Comparison of ENCODE assay signal across 25 mouse cellular contexts in the genomic region with DNA sequence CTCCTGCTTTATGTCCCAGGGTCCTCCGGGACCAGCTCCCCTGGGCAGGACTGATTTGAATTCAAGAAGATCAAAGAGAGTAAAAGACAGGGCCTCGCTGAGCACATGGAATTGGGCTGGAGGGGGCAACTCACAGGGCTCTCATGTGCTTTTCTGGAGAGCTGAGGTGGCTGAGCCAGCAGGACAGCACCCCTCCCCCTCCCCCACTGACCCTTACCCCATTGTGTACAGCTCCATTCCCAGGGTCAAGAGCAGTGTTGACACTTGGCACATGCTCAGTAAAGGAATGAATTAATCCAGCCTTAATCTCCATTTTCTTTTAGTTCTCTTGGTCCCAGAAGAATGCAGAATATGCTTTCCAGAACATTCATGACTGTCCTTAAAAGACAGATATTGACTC.
A peak's percentile ranks its signal among the peaks of the same experiment; 100 is the strongest.
DNase-seq lines count a peak whose midpoint lies in the region; ATAC-seq and TF ChIP-seq lines count a peak whose summit lies in the region.
"Had no signal": no experiment of that assay in that cellular context is flagged by ENCODE, and none has a peak within 500 bp of the region (broad histone marks: within the 10 kb centered on the region; RNA-seq: fewer than 3 reads in every experiment).

No protein-coding gene starts in this region.

- ATAC-seq in liver, postnatal 0 days: peak; percentile 79
- no peak for ATAC-seq in liver, embryonic 12.5 days
- ATAC-seq in intestine, postnatal 0 days: no peak
- ATAC-seq: forebrain, embryonic 13.5 days; hindbrain, embryonic 16.5 days had no signal

- WGBS in liver, postnatal 0 days (ENCODE audit: insufficient replicate concordance): 37% methylated on average over 2 of the region's 2 CpGs
- 56% methylated on average over 2 of the region's 2 CpGs for WGBS in liver, embryonic 12.5 days (ENCODE audit: insufficient replicate concordance)
- 26% methylated on average over 2 of the region's 2 CpGs for WGBS in limb, embryonic 10.5 days
- WGBS in intestine, postnatal 0 days: 70% methylated on average over 2 of the region's 2 CpGs

- TF ChIP-seq EP300 in liver, postnatal 0 days (IDR thresholded peaks at IDR 0.05; ENCODE audit: low read depth): no peak

- H3K9ac ChIP-seq in liver, postnatal 0 days (replicated peaks): no peak overlapping the region
- no peak overlapping the region for H3K9ac ChIP-seq in liver, embryonic 12.5 days
- no peak overlapping the region for H3K9ac ChIP-seq in intestine, postnatal 0 days (ENCODE audit: low read depth, low read length)
- H3K9ac ChIP-seq: embryonic facial prominence, embryonic 12.5 days; forebrain, embryonic 13.5 days; limb, embryonic 12.5 days; liver, embryonic 15.5 days; neural tube, embryonic 15.5 days; stomach, embryonic 15.5 days had no signal

- H3K4me1 ChIP-seq in liver, postnatal 0 days (ENCODE audit: insufficient read depth): peaks cover 5% of the 10 kb centered on the region; the same call in 1 of the 2 replicates
- H3K4me1 ChIP-seq in liver, embryonic 12.5 days: peaks cover 19% of the 10 kb centered on the region; the same call in 1 of the 2 replicates
- H3K4me1 ChIP-seq in testis, adult 2 months (ENCODE audit: control insufficient read depth, insufficient read depth, low read length): peaks cover 7% of the 10 kb centered on the region; the same call in 1 of the 2 replicates
- H3K4me1 ChIP-seq in limb, embryonic 10.5 days: peaks cover 91% of the 10 kb centered on the region
- H3K4me1 ChIP-seq in intestine, postnatal 0 days (replicated peaks; ENCODE audit: control insufficient read depth, insufficient read depth, low read length): peaks cover 3% of the 10 kb centered on the region; the same call in 1 of the 2 replicates
- H3K4me1 ChIP-seq: liver, embryonic 15.5 days had no signal

- peak; percentile 32 for DNase-seq in adrenal gland, postnatal 14 days
- DNase-seq in adrenal gland, postnatal 4 days (ENCODE audit: low spot score in 2 of 2): no peak
- peak; percentile 54 for DNase-seq in liver, postnatal 0 days
- no peak for DNase-seq in testis, postnatal 14 days (ENCODE audit: low spot score)
- DNase-seq in limb, embryonic 10.5 days (ENCODE audit: low spot score): no peak
- DNase-seq: cerebellum, adult 2 months; gastrocnemius, postnatal 25 days; heart, adult 2 months; heart, postnatal 4 days; layer of hippocampus, adult 9-11 months; midbrain, embryonic 14.5 days; right cerebral cortex, postnatal 14 days had no signal

- no peaks in the 10 kb centered on the region; the same call in 1 of the 2 replicates for H3K27me3 ChIP-seq in liver, postnatal 0 days (ENCODE audit: insufficient read depth, low read length)
- peaks cover 17% of the 10 kb centered on the region for H3K27me3 ChIP-seq in liver, embryonic 12.5 days (replicated peaks)
- no peaks in the 10 kb centered on the region for H3K27me3 ChIP-seq in testis, adult 2 months (ENCODE audit: control insufficient read depth, insufficient read depth, low read length)
- peaks cover 70% of the 10 kb centered on the region for H3K27me3 ChIP-seq in limb, embryonic 10.5 days (ENCODE audit: low read depth, poor library complexity, severe bottlenecking)
- peaks cover 11% of the 10 kb centered on the region; the same call in 1 of the 2 replicates for H3K27me3 ChIP-seq in intestine, postnatal 0 days (replicated peaks; ENCODE audit: control insufficient read depth, insufficient read depth, low read length)
- H3K27me3 ChIP-seq: embryonic facial prominence, embryonic 12.5 days; liver, embryonic 15.5 days; stomach, embryonic 15.5 days had no signal

- H3K4me3 ChIP-seq in liver, postnatal 0 days (ENCODE audit: low read depth, low read length): no peak overlapping the region
- no peak overlapping the region for H3K4me3 ChIP-seq in liver, embryonic 12.5 days
- H3K4me3 ChIP-seq in testis, adult 2 months (ENCODE audit: control insufficient read depth, low read depth, low read length): peak overlapping the region; percentile 78; the same call in 1 of the 2 replicates
- H3K4me3 ChIP-seq in limb, embryonic 10.5 days: no peak overlapping the region
- H3K4me3 ChIP-seq in intestine, postnatal 0 days (ENCODE audit: low read depth, low read length): no peak overlapping the region
- H3K4me3 ChIP-seq: embryonic facial prominence, embryonic 12.5 days; erythroblast, embryonic 14.5 days; forebrain, embryonic 13.5 days; heart, adult 2 months; limb, embryonic 12.5 days; liver, embryonic 15.5 days; neural tube, embryonic 15.5 days; stomach, embryonic 15.5 days had no signal

- no peak for TF ChIP-seq CTCF in liver, postnatal 0 days (IDR thresholded peaks at IDR 0.05; ENCODE audit: low read depth)
- TF ChIP-seq CTCF in testis, adult 2 months (IDR thresholded peaks at IDR 0.05; ENCODE audit: control insufficient read depth, insufficient read depth, insufficient replicate concordance, low read depth, low read length): no peak
- TF ChIP-seq CTCF in intestine, postnatal 0 days (IDR thresholded peaks at IDR 0.05; ENCODE audit: low read depth): no peak

- no peaks in the 10 kb centered on the region for H3K9me3 ChIP-seq in liver, postnatal 0 days (ENCODE audit: low read length)
- no peaks in the 10 kb centered on the region for H3K9me3 ChIP-seq in liver, embryonic 12.5 days (replicated peaks)
- no peaks in the 10 kb centered on the region for H3K9me3 ChIP-seq in limb, embryonic 10.5 days (replicated peaks)
- H3K9me3 ChIP-seq in intestine, postnatal 0 days (ENCODE audit: control insufficient read depth): no peaks in the 10 kb centered on the region
- H3K9me3 ChIP-seq: embryonic facial prominence, embryonic 12.5 days; forebrain, embryonic 13.5 days; G1E; limb, embryonic 12.5 days; liver, embryonic 15.5 days; neural tube, embryonic 15.5 days; stomach, embryonic 15.5 days had no signal

- no peak for TF ChIP-seq POLR2A in testis, adult 2 months (IDR thresholded peaks at IDR 0.05; ENCODE audit: control insufficient read depth, low read depth, low read length)

- no peak overlapping the region for H3K27ac ChIP-seq in liver, postnatal 0 days (ENCODE audit: low read depth)
- no peak overlapping the region for H3K27ac ChIP-seq in liver, embryonic 12.5 days
- H3K27ac ChIP-seq in testis, adult 2 months (ENCODE audit: control insufficient read depth, insufficient read depth, low read depth, low read length): no peak overlapping the region
- H3K27ac ChIP-seq in limb, embryonic 10.5 days: peak overlapping the region; percentile 67
- no peak overlapping the region for H3K27ac ChIP-seq in intestine, postnatal 0 days (ENCODE audit: low read depth, low read length)
- H3K27ac ChIP-seq: embryonic facial prominence, embryonic 12.5 days; forebrain, embryonic 13.5 days; heart, adult 2 months; kidney, postnatal 0 days; liver, embryonic 15.5 days; neural tube, embryonic 15.5 days; stomach, embryonic 15.5 days had no signal

- H3K36me3 ChIP-seq in liver, postnatal 0 days (replicated peaks; ENCODE audit: insufficient read depth, low read length): no peaks in the 10 kb centered on the region
- H3K36me3 ChIP-seq in liver, embryonic 12.5 days: no peaks in the 10 kb centered on the region
- H3K36me3 ChIP-seq in testis, adult 2 months (ENCODE audit: control insufficient read depth, insufficient read depth, low read length): no peaks in the 10 kb centered on the region
- H3K36me3 ChIP-seq in limb, embryonic 10.5 days: no peaks in the 10 kb centered on the region
- no peaks in the 10 kb centered on the region for H3K36me3 ChIP-seq in intestine, postnatal 0 days (ENCODE audit: control insufficient read depth, insufficient read depth)
- H3K36me3 ChIP-seq: embryonic facial prominence, embryonic 12.5 days; G1E; limb, embryonic 12.5 days; liver, embryonic 15.5 days; neural tube, embryonic 15.5 days; stomach, embryonic 15.5 days had no signal

- H3K4me2 ChIP-seq in liver, postnatal 0 days (ENCODE audit: low read depth, low read length): no peak overlapping the region
- no peak overlapping the region for H3K4me2 ChIP-seq in liver, embryonic 12.5 days
- no peak overlapping the region for H3K4me2 ChIP-seq in intestine, postnatal 0 days (replicated peaks; ENCODE audit: low read depth)
- H3K4me2 ChIP-seq: embryonic facial prominence, embryonic 12.5 days; forebrain, embryonic 13.5 days; limb, embryonic 12.5 days; liver, embryonic 15.5 days; neural tube, embryonic 15.5 days; stomach, embryonic 15.5 days had no signal

Comparison
In these comparisons a context has a peak if more than half of its experiments do, and no peak if none do; other contexts are left out.
1. DNase-seq: peak in adrenal gland, postnatal 14 days (single experiment) and liver, postnatal 0 days (single experiment); none in adrenal gland, postnatal 4 days (0 of 2), testis, postnatal 14 days (single experiment) and limb, embryonic 10.5 days (single experiment).